ENCODE assay signal across 7 mouse cellular contexts in genomic region chr6:28215268-28215954, GRCm38 (mm10).
A peak's percentile ranks its signal among the peaks of the same experiment; 100 is the strongest.
DNase-seq lines count a peak whose midpoint lies in the region; ATAC-seq lines count a peak whose summit lies in the region.

No protein-coding gene starts in this region.

- peak overlapping the region; percentile 85 for H3K27ac ChIP-seq in embryonic facial prominence, embryonic 10.5 days (replicated peaks)
- no peak overlapping the region for H3K27ac ChIP-seq in limb, embryonic 11.5 days (replicated peaks; ENCODE audit: low read depth, low read length)
- H3K27ac ChIP-seq in midbrain, embryonic 14.5 days (replicated peaks; ENCODE audit: low read depth, low read length): peak overlapping the region; percentile 79

- peak overlapping the region; percentile 70 for H3K4me3 ChIP-seq in embryonic facial prominence, embryonic 10.5 days
- H3K4me3 ChIP-seq in limb, embryonic 11.5 days (ENCODE audit: low read depth, low read length): peak overlapping the region; percentile 42
- peak overlapping the region; percentile 58 for H3K4me3 ChIP-seq in midbrain, embryonic 14.5 days (replicated peaks; ENCODE audit: low read depth, low read length)

- no peaks in the 10 kb centered on the region for H3K36me3 ChIP-seq in embryonic facial prominence, embryonic 10.5 days (replicated peaks)
- no peaks in the 10 kb centered on the region for H3K36me3 ChIP-seq in limb, embryonic 11.5 days (ENCODE audit: control insufficient read depth, insufficient read depth, low read length)
- H3K36me3 ChIP-seq in midbrain, embryonic 14.5 days (ENCODE audit: control insufficient read depth, insufficient read depth, low read length): no peaks in the 10 kb centered on the region

- H3K9me3 ChIP-seq in embryonic facial prominence, embryonic 10.5 days: no peaks in the 10 kb centered on the region
- H3K9me3 ChIP-seq in limb, embryonic 11.5 days (ENCODE audit: control insufficient read depth, low read length): no peaks in the 10 kb centered on the region
- no peaks in the 10 kb centered on the region for H3K9me3 ChIP-seq in midbrain, embryonic 14.5 days (ENCODE audit: control insufficient read depth, low read length)

- peak; percentile 72 for DNase-seq in adrenal gland, postnatal 25 days
- peak; percentile 81 for DNase-seq in embryonic facial prominence, embryonic 10.5 days (ENCODE audit: low spot score)
- peak; percentile 42 for DNase-seq in kidney, adult 11 months
- DNase-seq in limb, embryonic 11.5 days (ENCODE audit: low spot score): peak; percentile 77
- peak; percentile 93 for DNase-seq in midbrain, embryonic 14.5 days
- DNase-seq in spleen, postnatal 10 days (ENCODE audit: low spot score in 2 of 2): peak; percentile 80 to 83

- H3K4me2 ChIP-seq in limb, embryonic 11.5 days (ENCODE audit: low read depth, severe bottlenecking): peak overlapping the region; percentile 73
- H3K4me2 ChIP-seq in midbrain, embryonic 14.5 days (ENCODE audit: low read length): peak overlapping the region; percentile 77

- H3K4me1 ChIP-seq in embryonic facial prominence, embryonic 10.5 days: no peaks in the 10 kb centered on the region; the same call in 1 of the 2 replicates
- no peaks in the 10 kb centered on the region for H3K4me1 ChIP-seq in limb, embryonic 11.5 days (ENCODE audit: control insufficient read depth, insufficient read depth, low read length)
- H3K4me1 ChIP-seq in midbrain, embryonic 14.5 days (ENCODE audit: control insufficient read depth, insufficient read depth, low read length): no peaks in the 10 kb centered on the region

- 2% methylated on average over 87 of the region's 87 CpGs for WGBS in embryonic facial prominence, embryonic 10.5 days
- WGBS in limb, embryonic 11.5 days: under 1% methylated on average over 84 of the region's 87 CpGs
- under 1% methylated on average over 83 of the region's 87 CpGs for WGBS in midbrain, embryonic 14.5 days

- H3K27me3 ChIP-seq in embryonic facial prominence, embryonic 10.5 days (replicated peaks; ENCODE audit: low read depth, poor library complexity, severe bottlenecking): peaks cover 7% of the 10 kb centered on the region
- no peaks in the 10 kb centered on the region for H3K27me3 ChIP-seq in limb, embryonic 11.5 days (ENCODE audit: control insufficient read depth, insufficient read depth, low read length)
- H3K27me3 ChIP-seq in midbrain, embryonic 14.5 days (ENCODE audit: control insufficient read depth, insufficient read depth, low read length): no peaks in the 10 kb centered on the region

- H3K9ac ChIP-seq in limb, embryonic 11.5 days (ENCODE audit: low read length): peak overlapping the region; percentile 73
- peak overlapping the region; percentile 72 for H3K9ac ChIP-seq in midbrain, embryonic 14.5 days (replicated peaks; ENCODE audit: low read length)

- peak; percentile 87 for ATAC-seq in granulocyte monocyte progenitor cell, adult 5-6 weeks (replicated peaks; ENCODE audit: poor library complexity, severe bottlenecking)
- ATAC-seq in limb, embryonic 11.5 days (ENCODE audit: insufficient number of reproducible peaks, low FRiP score, low TSS enrichment, low read depth): peak; percentile 85
- peak; percentile 93 for ATAC-seq in midbrain, embryonic 14.5 days (ENCODE audit: low FRiP score, low TSS enrichment)

Comparison
In these comparisons a context has a peak if more than half of its experiments do, and no peak if none do; other contexts are left out.
1. DNase-seq: peak in every context shown above with its lines; median percentile 93 in midbrain, embryonic 14.5 days; 82 in spleen, postnatal 10 days; 81 in embryonic facial prominence, embryonic 10.5 days; 77 in limb, embryonic 11.5 days; 72 in adrenal gland, postnatal 25 days; 42 in kidney, adult 11 months.